Mouse (Mus musculus) NIH3T3 (cell line): ENCODE results near the gene Hpd.
"Not testable (repeated sequence)": the region's sequence is repeated elsewhere in the genome, so short reads cannot be mapped to it uniquely, and the experiment has no call there.

Experiments used
- DNase-seq: peaks from one replicate; pipeline ENCODE4 v3.0.0-alpha.2; 2012; ENCODE audit warnings: low read depth

Gene Hpd

GRCm38 (mm10) chr5:123182651-123183050 lies at the start of gene Hpd:
Gene Hpd, minus strand, starts transcription at chr5:123182727.
- no peak for DNase-seq

GRCm38 (mm10) chr5:123232180-123232579 lies 49.7 kb upstream of the Hpd start:
- DNase-seq = no peak

DNA sequence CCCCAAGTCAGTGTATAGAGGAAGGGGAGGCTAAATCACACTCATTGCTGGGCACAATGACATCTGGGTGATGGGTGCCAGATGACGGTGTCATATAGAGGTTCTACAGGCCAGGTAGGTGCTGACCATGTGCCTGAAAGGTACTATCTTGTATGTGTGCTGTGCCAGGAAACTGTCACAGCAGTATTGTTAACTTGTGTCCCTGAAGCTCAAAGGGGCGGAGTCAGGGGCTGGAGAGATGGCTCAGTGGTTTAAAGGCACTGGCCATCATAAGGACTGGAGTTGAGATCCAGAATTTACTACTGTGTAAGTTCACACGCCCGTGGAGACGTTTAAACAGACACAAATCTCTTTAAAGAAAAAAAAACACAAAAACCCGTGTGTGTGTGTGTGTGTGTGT lies 46.8 kb upstream of the Hpd start:
- DNase-seq = no peak

DNA sequence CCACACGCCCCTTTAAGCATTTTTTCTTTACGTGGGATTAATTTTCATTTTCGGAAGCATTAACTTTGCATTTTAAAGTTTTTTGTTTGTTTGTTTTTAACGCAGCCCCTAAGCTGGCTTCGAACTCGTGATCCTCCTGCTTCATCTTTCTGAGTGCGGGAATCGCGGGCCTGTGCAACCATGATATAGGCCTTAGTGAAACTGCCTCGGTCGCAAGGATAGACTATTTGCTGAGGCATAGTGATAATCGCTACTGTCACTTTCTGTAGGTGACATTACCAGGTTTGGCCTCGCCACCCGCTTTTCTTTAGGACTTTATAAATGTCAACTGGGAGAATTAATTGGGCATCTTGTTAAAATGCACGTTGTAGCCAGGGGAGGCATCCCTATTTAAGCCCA lies 46.0 kb upstream of the Hpd start:
- no peak for DNase-seq

DNA sequence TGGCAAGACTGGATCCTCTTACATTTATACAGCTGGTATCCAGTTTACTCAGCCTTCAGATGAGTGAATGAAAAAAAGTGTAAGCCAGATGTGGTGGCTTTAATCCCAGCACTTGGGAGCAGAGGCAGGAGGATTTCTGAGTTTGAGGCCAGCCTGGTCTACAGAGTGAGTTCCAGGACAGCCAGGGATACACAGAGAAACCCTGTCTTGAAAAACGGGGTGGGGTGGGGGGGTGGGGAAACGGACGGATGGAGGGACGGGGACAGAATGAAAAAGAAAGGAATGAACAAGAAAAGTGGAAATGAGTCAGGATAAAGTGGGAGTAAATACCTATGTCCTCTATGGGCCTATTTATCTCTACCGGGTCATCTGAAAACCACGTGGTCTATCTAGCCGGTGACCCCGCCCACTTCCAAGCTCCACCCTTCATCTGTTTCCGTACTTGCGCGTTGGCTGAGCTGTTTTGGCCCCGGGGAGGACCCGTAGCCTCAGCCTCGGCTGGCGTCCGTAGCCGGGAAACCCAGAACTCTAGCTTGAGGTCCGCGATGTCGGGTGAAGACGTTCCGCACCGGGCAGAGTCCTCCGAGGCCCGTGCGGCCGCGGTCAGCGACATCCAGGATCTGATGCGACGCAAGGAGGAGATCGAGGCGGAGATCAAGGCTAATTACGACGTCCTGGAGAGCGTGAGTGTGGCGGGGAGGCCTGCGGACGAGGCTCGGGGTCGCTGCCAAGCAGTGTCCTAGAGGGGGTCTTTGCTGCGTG lies 45.4 kb upstream of the Hpd start:
- peak; percentile 98 for DNase-seq

GRCm38 (mm10) chr5:123226851-123227250 lies 44.3 kb upstream of the Hpd start:
- DNase-seq = no peak

GRCm38 (mm10) chr5:123223861-123224260 lies 41.3 kb upstream of the Hpd start:
- not testable (repeated sequence) for DNase-seq

DNA sequence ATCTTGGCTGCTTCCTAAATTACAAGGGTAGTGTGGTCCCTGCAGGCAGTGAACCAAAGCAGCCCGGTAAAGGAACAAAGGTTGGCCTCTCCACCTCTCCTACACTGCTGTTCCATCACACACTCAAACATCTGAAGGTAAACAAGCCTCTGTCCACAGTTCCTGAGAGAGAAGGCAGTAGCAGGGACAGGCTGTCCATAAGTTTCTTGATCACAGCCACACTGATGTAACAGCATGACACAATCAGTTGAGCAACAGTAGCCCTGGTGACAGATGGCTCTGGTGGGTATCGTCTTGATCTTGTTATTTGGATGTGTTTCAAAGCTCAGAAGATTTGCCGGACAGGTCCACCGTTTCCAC lies 40.5 kb upstream of the Hpd start:
- no peak for DNase-seq

GRCm38 (mm10) chr5:123222346-123223050 lies 40.0 kb upstream of the Hpd start:
- not testable (repeated sequence) for DNase-seq

GRCm38 (mm10) chr5:123203591-123203990 lies 21.1 kb upstream of the Hpd start:
- not testable (repeated sequence) for DNase-seq

GRCm38 (mm10) chr5:123202771-123203170 lies 20.2 kb upstream of the Hpd start:
- not testable (repeated sequence) for DNase-seq

GRCm38 (mm10) chr5:123201987-123202386 lies 19.5 kb upstream of the Hpd start:
- no peak for DNase-seq

GRCm38 (mm10) chr5:123201523-123201892 lies 19.0 kb upstream of the Hpd start:
- DNase-seq = no peak

- not testable (repeated sequence) for DNase-seq
Measured at GRCm38 (mm10) chr5:123200816-123201522, 18.4 kb upstream of the Hpd start.

DNA sequence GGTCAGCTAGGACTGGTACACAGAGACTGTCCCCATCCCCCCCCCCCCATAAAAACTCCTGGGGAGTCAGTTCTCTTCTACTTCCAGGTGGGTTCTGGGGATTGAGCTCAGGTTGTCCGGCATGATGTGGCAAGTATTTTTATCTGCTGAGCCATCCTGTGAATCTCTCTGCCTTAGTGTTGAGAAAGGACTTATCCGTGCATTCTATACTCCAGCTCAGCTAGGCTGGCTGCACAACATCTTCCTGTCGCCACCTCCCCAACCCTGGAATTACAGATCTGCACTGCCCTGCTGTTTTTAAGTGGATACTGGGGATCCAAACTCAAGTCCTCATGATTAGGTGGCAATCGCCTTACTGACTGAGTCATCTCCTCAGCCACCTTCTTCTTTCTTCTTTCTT lies 16.0 kb upstream of the Hpd start:
- DNase-seq = no peak

- no peak for DNase-seq
Measured at GRCm38 (mm10) chr5:123196746-123197145, 14.2 kb upstream of the Hpd start.

DNA sequence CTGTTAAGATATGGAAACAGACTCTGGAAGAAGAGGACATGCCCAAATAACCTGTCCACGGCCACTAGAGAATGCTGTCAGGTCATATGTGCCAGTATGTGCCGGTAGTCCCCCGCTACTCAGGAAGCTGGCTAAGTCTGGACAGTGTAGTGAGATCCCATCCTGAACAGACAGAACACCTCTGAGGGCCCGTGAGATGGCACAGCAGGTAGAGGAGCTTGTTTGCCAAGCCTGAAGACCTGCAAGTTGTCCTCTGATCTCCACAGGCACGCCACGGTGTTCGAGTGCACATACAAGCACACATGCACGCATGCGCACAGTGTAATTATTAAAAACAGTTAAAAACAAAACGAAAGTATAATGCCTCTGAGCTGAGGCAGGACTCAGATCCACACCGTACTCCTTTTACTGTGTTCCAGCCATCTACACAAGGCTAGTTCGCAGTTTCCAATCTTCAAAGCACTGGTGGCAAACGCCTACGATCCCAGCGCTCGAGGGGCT lies 13.0 kb upstream of the Hpd start:
- DNase-seq = no peak

DNA sequence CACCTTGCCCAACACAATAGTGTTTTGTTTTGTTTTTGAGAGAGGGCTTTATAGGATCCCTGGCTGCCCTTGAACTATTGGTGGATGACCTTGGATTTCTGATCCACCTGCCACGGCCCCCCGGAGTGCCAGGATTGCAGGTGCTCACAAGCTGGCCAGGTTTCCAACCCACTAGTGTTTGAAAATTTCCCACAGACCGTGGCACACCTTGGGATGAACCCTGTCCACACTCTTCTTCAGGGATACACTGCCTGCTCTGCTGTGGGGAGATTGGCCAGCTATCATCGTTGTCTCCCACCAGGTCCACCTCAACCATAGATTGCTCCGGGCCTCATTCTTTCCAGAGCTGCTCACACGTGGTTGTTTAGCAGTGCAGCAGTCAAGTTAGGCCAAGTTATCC lies 12.3 kb upstream of the Hpd start:
- no peak for DNase-seq

- no peak for DNase-seq
Measured at GRCm38 (mm10) chr5:123193436-123193835, 10.9 kb upstream of the Hpd start.

GRCm38 (mm10) chr5:123192606-123193150 lies 10.2 kb upstream of the Hpd start:
- no peak for DNase-seq

GRCm38 (mm10) chr5:123191427-123191826 lies 8.9 kb upstream of the Hpd start:
- DNase-seq = peak; percentile 65

DNA sequence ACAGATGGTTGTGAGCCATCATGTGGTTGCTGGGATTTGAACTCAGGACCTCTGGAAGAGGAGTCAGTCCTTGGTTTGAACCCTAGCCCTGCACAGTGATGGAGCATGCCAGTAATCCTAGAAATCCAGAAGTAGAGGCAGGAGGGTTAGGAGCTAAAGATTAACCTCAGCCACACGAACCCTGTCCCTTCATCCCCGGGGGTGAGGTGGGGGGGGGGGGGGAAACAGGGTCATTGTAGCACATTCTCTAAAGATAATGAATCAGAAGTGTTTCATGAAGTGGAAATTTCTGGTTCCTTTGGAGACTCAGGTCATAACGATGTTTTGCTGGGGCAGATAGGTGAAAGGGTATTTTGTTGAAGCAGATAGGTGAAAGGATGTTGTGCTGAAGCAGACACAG lies 8.4 kb upstream of the Hpd start:
- no peak for DNase-seq

- DNase-seq = no peak
Measured at GRCm38 (mm10) chr5:123187306-123187705, 4.8 kb upstream of the Hpd start.
